Mouse (Mus musculus) cortical plate, adult 2 months (tissue): Measurements from ENCODE around the gene Traf3. TPM values are rescaled to one million over a fixed set of nuclear protein-coding genes. Genes with fewer than 3 reads are reported as not detected.

Source experiments
- H3K27ac ChIP-seq: fragments of 200-500 bp; 2 replicates; pipeline ENCODE4 v1.5.1; 2012; ENCODE audit warnings: low read length, control low read depth, inconsistent platforms; ENCODE audit not compliant: insufficient read depth
- H3K4me1 ChIP-seq: fragments of 200-500 bp; 2 replicates; pipeline ENCODE4 v1.6.1; 2011; ENCODE audit warnings: low read length; ENCODE audit not compliant: control insufficient read depth, insufficient read depth
- H3K4me3 ChIP-seq: fragments of 200-500 bp; 2 replicates; pipeline ENCODE4 v1.5.1; 2011; ENCODE audit warnings: mild to moderate bottlenecking, low read length, control low read depth; ENCODE audit not compliant: insufficient read depth
- CTCF ChIP-seq: fragments of 200-500 bp; IDR thresholded peaks from 2 replicates; pipeline ENCODE4 v1.5.1; 2011; ENCODE audit warnings: mild to moderate bottlenecking, control low read depth, low read length; ENCODE audit not compliant: insufficient read depth; ENCODE audit errors: extremely low read depth
- POLR2A ChIP-seq: fragments of 200-500 bp; IDR thresholded peaks from 2 replicates; pipeline ENCODE4 v1.6.1; 2011; ENCODE audit warnings: mild to moderate bottlenecking, low read length, control low read depth; ENCODE audit not compliant: insufficient read depth; ENCODE audit errors: extremely low read depth
- polyA plus RNA-seq: library from polyadenylated mRNA; depleted of rRNA; stranded (reverse); fragments of >200 nt; gene quantifications from 2 replicates; pipeline ENCODE4 v1.2.3, GENCODE M21; 2012; rRNA removed

Gene Traf3
- polyA plus RNA-seq, 1 experiment, result 31.6 TPM

DNA sequence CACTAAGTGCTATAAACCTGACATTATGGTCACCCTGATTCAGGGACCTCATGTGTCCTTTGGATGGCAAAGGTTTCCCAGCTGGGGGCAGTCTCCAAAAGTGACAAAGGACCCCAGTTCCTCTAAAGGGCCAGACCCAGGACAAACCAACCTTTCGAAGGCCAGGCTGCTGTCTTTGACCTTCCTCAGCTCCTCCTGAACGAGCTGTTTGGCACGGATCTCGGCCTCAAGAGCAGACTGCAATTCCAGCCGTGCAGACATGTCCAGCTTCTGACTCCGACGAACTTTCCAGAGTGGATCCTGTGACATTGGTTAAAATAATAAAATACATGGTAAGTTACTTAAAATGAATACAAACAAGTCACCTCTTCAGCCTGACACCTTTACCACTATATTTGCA lies 148.1 kb downstream of the Traf3 start:
- Histone ChIP-seq H3K27ac (no peak overlapping the region), H3K4me3 (no peak overlapping the region), H3K4me1 (no peaks in the 10 kb centered on the region)
- TF ChIP-seq POLR2A, result no peak
- TF ChIP-seq CTCF, result no peak

Other genes starting within 250 kb of the Traf3 start
- gene Ankrd9, start 187.3 kb upstream of the Traf3 start, polyA plus RNA-seq, result 34.7 and 34.8 TPM in 2 replicates
- 11.3 and 11.6 TPM in 2 replicates for gene Rcor1, start 127.0 kb upstream of the Traf3 start, polyA plus RNA-seq
- gene 4930595D18Rik, start 18.1 kb downstream of the Traf3 start, polyA plus RNA-seq, result not detected in 2 replicates
- 18.7 and 23.1 TPM in 2 replicates for gene Amn, start 104.7 kb downstream of the Traf3 start, polyA plus RNA-seq
- gene Cdc42bpb, start 211.3 kb downstream of the Traf3 start, polyA plus RNA-seq, result 195 and 201 TPM in 2 replicates
- 0.45 and 1.4 TPM in 2 replicates for gene Lbhd2, start 240.4 kb downstream of the Traf3 start, polyA plus RNA-seq